Mouse (Mus musculus): ENCODE data around the gene Btaf1.
A peak's percentile ranks its signal among the peaks of the same experiment; 100 is the strongest.
"Not testable (repeated sequence)": the region's sequence is repeated elsewhere in the genome, so short reads cannot be mapped to it uniquely, and the experiment has no call there.

Btaf1 gene

DNA sequence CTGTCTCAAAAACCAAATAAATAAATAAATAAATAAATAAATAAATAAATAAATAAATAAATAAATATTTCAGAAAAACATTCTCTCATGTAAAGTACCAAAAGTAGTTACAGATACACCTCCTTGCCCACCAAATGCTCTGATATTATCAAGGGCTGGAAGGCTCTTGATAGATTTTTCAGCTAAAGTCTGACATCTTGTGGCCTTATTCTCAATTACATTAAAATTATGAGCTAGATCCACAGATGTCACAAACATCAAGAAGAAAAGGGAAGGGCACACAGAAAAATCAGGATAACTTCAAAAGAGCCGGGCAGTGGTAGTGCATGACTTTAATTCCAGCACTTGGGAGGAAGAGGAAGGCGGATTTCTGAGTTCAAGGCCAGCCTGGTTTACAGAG lies 3.9 kb upstream of the Btaf1 start:
- peak; percentile 61 for DNase-seq (ENCODE audit: low spot score)

DNA sequence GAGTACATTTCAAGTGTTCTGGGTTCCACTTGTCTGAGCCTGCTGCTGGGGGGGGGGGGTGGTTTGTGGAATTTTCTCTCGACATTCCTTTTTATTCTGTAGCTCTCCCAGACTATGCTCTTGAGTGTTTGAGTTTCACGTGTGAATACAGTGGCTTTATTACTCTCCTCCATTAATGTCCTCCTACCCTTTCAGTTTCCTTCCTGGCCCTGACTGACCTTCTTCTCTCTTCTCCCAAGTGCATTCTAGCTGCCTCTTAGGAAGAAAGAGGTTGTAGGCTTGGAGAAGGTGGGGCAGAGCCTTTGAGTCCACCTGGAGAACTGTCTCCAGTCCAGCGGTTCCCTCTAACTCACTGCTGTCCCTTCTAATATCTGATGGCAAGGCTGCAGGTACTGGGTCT lies 2.9 kb upstream of the Btaf1 start:
- no peak for DNase-seq (ENCODE audit: low spot score)

DNA sequence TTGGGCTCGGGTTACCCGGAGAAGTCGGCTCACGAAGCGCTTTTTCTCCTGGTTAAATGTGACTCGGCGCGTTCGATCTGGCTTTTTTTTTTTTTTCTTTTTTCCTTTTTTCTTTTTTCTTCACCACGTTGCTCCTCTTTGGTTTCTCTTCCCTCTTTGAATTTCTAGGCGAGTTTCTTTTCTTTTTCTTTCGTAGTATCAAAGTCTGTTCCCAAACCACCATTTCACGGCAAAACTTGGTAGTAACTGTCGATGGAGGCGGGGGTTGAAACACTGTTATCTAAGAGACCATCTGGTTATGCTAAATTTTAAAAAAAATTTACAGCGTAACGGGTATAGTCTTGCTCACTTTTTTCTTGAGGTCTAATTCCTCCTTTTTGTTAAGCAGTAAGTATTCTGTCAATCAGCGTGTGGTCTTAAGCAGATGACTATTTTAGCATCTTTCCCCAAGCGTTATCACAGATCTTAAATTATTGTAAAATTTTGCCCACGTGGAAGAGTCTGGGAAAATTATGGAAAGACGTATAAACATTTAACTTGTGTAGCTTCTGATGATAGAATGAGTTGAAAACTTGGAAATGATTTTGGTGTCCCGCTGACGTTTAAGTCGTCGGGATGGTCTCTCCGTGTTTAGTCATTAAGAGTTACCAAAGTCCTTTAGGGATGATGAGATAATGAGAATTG lies 816 bp downstream of the Btaf1 start:
- DNase-seq (ENCODE audit: low spot score): no peak

DNA sequence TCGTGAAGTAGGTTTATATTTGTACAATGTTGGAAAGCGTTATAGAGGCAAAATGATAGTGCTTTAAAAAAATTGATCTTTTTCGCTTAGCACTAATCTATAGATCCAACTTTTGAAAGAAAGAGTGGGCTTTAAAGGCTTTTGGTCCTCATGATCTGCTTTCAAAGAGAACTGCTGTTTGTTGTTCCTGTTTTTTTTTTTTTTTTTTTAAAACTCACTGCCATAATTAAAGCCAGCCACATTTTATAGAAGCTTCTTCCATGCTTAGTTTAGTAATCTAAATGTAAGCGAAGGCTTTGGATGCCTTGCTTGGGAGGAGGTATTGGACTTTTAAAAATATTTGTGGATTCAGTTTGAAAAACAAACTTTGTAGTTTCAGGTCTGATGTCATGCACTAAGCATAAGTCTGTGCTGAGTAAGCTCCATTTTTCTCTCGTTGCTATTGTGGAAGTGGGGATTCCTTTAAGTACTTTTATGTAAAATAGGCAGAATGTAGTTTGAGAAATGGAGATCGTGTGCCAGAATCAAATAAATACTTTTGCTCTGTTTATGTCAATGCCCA lies 2.0 kb downstream of the Btaf1 start:
- DNase-seq (ENCODE audit: low spot score): no peak

DNA sequence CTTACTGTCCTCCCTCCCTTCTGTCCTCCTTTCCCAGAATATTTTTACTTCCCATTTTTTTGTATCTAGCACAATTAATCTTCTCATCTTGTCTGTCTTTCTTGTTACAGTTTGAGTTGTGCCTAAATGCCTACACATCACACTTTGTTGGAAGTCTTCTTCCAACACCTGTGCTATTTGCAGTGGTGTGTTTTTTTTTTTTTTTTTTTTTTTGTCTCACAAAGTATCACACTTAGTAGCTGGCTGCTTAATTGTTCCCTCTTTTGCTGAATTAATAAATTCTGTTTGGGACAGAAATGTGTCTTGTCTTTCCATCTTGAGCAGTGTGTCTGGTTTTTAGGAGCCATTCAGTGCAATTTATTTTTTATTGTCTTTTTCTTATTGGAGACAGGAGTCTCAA lies 3.9 kb downstream of the Btaf1 start:
- no peak for DNase-seq (ENCODE audit: low spot score)

GRCm38 (mm10) chr19:36932097-36932496 lies 6.2 kb downstream of the Btaf1 start:
- DNase-seq (ENCODE audit: low spot score): no peak

DNA sequence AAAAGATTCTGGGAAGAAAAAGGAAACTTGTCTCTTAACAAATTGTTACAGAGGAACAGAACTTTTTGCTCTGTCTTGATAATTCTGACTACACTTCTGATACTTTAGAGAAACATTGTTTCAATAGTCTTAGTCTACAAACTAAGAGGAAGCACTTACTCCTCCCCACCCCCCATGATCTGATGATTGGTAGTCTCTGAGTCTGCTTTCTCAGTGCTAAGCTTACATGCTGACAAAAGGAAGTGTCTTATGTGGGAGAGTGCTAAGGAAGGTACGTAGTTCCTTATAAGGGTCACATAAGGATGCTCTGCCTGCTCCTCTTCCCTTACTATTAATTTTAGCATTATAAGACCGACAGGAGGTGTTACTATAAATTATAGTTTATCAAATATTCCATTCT lies 6.7 kb downstream of the Btaf1 start:
- no peak for DNase-seq (ENCODE audit: low spot score)

DNA sequence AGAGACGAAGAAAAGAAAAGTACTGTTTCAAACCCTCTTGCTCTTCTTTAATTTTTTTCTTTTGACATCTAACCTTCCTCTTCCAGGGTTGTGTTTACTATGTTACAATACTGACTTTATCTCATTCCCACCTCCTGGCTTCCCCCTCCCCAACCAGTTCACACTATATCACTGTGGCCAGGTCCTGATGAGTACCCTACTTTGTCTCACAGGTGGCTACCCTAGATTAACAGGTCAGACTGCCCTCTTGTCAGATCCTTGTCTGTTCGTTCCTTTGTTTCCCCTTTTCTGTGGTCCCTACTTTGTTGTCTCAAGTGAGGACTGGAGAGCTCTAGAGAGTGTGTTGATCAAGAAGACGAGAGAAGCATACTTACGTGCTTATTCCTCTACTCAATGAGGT lies 10.4 kb downstream of the Btaf1 start:
- no peak for DNase-seq (ENCODE audit: low spot score)

DNA sequence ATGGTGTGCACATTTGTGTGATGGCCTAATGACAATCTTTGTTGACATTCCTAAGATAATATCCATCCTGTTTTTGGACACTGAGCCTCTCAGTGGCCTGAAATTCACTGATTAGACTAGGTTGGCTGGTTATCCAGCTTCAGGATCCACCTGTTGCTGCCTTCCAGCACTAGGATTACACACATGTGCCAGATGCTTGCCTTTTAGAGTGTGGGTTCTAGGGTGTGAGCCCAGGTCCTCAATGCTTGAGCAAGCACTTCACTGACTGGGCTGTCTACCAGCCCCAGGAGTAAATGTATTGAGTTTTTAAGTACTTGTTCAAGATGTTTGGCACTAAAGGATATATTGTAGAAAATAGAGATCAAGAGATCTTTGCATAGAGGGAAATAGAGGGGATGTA lies 12.1 kb downstream of the Btaf1 start:
- DNase-seq (ENCODE audit: low spot score): no peak

- no peak for DNase-seq (ENCODE audit: low spot score)
Observed at GRCm38 (mm10) chr19:36940064-36940463, 14.2 kb downstream of the Btaf1 start.

DNA sequence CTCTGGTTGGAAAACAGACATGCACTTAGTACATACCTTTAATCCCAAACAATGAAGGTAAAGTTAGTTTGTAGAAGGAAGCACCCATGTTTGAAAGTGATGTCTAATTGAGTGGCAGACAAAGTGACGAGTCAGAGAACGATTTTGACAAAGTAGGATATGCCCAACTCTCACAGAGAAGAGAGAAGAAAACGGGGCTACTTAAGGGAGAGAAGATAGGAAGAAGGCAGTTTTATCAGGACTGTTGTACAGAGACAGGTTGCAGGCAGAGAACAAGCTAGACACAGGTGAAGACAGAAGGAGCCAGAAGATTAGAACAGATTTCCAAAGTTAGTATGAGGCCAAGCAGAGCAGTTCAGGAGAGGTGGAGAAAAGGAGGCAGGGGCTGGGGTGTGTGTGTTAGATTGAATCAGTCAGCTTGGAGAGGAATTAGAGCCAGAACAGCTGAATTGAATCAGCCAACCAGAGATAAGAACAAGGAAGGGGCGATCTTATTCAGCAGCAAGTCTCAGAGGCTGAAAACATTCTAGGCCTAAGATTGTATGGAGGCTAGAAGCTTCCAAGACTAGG lies 27.8 kb downstream of the Btaf1 start:
- DNase-seq (ENCODE audit: low spot score): no peak

DNA sequence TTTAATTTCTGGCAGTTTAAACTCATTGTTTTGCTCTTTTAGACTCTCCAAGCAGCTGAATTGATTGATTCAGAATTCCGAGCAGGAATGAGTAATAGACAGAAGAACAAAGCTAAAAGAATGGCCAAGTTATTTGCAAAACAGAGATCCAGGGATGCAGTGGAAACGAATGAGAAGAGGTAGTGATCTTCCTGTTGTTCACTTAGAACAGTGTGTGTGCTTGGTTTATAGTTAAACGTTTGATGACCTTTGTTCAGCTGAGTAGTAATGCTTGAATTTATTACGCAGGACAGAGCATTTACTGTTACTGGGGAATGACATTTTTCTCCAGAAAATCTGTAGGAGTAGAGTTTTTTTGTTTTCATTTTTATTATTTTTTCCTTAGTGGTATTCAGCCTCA lies 32.5 kb downstream of the Btaf1 start:
- no peak for DNase-seq (ENCODE audit: low spot score)

DNA sequence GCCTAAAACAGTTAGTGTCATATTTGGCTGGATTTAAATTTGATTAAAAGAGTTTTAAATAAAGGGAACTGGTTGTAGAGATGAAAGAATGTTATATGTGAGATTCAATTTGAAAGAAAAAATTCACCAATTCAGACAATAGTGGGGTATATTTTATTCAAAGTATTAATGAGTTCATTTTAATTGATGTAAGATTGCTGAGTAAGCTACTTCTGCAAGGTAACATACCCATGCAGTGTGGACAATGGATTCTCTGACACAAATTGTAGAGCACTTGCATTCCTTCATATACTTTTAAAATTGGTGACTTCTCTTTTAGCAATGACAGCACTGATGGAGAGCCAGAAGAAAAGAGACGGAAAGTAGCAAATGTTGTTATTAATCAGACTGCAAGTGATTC lies 35.4 kb downstream of the Btaf1 start:
- DNase-seq (ENCODE audit: low spot score): no peak

DNA sequence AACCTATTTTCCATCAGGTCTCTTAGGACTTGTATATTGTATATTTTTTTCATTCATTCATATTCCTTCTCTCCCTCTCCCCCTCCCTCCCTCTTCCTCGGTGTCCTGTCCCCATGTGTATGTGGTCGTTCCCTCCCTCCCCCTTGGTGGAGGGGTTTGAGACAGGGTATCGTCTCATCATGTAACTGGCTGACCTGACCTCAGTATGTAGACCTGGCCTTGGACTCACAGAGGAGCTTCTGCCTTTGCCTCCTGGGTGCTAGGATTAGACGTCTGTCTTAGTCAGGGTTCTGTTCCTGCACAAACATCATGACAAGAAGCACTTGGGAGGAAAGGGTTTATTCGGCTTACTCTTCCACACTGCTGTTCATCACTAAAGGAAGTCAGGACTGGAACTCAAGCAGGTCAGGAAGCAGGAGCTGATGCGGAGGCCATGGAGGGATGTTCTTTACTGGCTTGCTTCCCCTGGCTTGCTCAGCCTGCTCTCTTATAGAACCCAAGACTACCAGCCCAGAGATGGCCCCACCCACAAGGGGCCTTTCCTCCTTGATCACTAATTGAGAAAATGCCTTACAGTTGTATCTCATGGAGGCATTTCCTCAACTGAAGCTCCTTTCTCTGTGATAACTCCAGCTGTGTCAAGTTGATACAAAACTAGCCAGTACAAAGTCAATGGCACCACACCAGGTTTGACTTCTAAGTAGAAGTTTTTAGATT lies 36.8 kb downstream of the Btaf1 start:
- DNase-seq (ENCODE audit: low spot score): not testable (repeated sequence)

GRCm38 (mm10) chr19:37004557-37004956 lies 78.7 kb downstream of the Btaf1 start:
- DNase-seq (ENCODE audit: low spot score): no peak

DNA sequence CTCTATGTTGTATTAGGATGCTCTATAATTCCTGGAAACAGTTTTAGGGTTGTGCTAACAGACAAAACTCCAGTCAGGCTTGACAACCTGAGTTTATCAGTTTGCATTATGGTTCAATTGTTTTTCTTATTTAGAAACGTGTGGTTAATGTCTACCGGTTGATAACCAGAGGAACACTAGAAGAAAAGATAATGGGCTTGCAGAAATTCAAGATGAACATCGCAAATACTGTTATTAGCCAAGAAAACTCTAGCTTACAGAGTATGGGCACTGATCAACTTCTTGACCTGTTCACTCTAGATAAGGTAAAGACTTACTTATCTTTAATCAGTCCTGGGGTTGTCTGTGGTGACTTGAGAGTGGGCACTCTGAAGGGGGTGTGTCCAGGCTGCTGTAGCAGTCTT lies 84.0 kb downstream of the Btaf1 start:
- DNase-seq (ENCODE audit: low spot score): no peak

GRCm38 (mm10) chr19:37013461-37013860 lies 87.6 kb downstream of the Btaf1 start:
- no peak for DNase-seq (ENCODE audit: low spot score)

DNA sequence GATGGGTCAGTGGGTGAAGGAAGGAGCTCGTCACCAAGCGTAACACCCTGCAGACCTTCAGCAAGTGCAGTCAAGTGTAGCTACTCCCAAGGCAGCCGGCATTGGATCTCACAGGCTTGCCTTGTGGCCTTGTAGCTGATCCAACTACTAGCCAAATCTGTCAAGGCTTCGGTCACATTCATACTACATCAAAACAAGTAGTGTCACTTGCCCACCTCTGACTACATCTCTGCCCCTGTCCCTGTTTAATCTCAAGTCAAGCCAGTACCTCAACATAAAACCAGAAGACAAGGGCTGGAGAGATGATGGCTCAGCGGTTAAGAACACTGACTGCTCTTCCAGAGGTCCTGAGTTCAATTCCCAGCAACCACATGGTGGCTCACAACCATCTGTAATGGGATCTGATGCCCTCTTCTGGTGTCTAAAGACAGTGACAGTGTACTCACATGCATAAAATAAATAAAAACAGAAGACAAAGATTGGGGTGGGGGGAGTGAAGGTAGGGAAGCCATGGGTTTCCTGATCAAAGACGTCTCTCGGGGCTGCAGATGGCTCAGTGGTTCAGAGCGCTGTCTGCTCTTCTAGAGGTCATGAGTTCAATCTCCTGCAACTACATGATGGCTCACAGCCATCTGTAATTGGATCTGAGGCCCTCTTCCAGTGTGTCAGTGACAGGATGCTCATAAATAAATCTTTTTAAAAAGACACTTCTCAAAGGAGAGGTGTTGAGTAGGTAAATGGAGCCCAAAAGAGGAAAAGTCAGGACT lies 88.5 kb downstream of the Btaf1 start:
- DNase-seq (ENCODE audit: low spot score): no peak

DNA sequence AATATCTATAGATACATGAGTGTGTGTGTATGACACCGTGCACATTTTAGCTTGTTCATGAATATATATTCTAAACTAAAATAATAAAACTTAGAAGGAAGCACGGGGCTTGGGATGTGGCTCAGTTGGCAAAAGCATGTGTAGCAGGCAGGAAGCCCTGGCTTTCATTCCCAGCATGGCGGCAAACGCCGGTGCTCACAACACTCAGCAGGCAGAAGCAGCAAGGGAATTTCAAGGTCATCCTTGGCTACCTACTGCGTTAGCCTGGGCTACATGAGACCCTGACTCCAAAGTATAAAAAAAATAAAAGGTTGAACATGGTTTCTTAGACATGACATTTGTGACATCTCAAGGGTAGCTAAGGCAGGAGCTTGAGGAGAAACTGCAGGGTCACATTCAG lies 91.0 kb downstream of the Btaf1 start:
- no peak for DNase-seq (ENCODE audit: low spot score)

DNA sequence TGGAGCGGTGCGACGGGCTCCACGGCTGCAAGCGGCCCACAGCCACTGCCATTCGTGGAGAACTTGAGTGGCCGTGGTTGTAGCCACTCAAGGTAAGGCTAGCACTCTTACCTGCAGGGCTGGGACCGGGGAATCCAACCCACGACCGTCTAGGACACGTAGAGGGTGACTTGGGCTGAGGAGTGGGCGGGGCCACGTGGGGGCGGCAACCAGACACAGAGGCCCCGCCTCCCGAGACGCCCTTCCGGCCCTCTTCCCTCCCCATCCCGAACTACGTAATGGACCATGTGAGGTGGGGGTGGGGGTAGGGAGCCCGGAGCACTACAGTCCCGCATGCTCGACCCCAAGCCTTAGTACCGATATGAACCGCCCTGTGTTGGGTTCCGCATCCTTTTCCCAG lies 92.5 kb downstream of the Btaf1 start:
- no peak for DNase-seq (ENCODE audit: low spot score)

GRCm38 (mm10) chr19:37018931-37019330 lies 93.1 kb downstream of the Btaf1 start:
- DNase-seq (ENCODE audit: low spot score): no peak

GRCm38 (mm10) chr19:37020531-37020930 lies 94.7 kb downstream of the Btaf1 start:
- no peak for DNase-seq (ENCODE audit: low spot score)

DNA sequence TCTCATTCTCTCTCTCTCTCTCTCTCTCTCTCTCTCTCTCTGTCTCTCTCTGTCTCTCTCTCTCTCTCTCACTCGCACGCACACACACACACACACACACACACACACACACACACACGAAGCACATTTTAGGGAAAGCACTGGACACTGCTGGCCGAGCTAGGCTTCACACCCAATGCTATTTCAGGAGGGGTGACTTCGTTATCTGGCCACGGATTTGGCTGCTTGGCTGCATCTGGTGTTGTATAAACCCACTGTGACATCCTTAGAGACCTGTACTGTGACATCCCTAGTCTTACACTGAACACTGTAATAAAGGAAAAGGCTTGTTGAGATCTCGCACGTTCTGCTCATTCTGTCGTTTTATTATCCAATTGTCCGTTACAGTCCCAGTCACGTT lies 95.1 kb downstream of the Btaf1 start:
- no peak for DNase-seq (ENCODE audit: low spot score)

Data from adipocyte (in vitro differentiated cells).